Mouse (Mus musculus) heart, embryonic 13.5 days (tissue): ENCODE results near the gene Negr1. TPM values are rescaled to one million over a fixed set of nuclear protein-coding genes. Genes with fewer than 3 reads are reported as not detected.

Source experiments
- ATAC-seq: fragments of 200-750 bp; cut with Nextera tagmentation; 2 replicates; pipeline ENCODE4 v1.8.0; 2017; ENCODE audit warnings: moderate TSS enrichment; ENCODE audit not compliant: insufficient number of reproducible peaks, low FRiP score, low TSS enrichment; ENCODE audit errors: extremely low read depth
- H3K27ac ChIP-seq: fragments of 300-500 bp; sonication (generic); replicated peaks from 2 replicates; pipeline ENCODE4 v1.5.1; 2015; ENCODE audit warnings: moderate library complexity, mild to moderate bottlenecking, inconsistent platforms
- H3K27me3 ChIP-seq: fragments of 300-500 bp; sonication (generic); replicated peaks from 2 replicates; pipeline ENCODE4 v1.6.1; 2015; ENCODE audit warnings: mild to moderate bottlenecking, inconsistent platforms
- H3K36me3 ChIP-seq: fragments of 300-500 bp; sonication (generic); 2 replicates; pipeline ENCODE4 v1.6.1; 2015; ENCODE audit warnings: mild to moderate bottlenecking, inconsistent platforms
- H3K4me1 ChIP-seq: fragments of 300-500 bp; sonication (generic); 2 replicates; pipeline ENCODE4 v1.6.1; 2015; ENCODE audit warnings: inconsistent platforms
- H3K4me2 ChIP-seq: fragments of 300-500 bp; sonication (generic); 2 replicates; pipeline ENCODE4 v1.6.1; 2015; ENCODE audit warnings: inconsistent platforms, mild to moderate bottlenecking, moderate library complexity
- H3K4me3 ChIP-seq: fragments of 300-500 bp; sonication (generic); 2 replicates; pipeline ENCODE4 v1.5.1; 2015; ENCODE audit warnings: moderate library complexity, mild to moderate bottlenecking, inconsistent platforms
- H3K9ac ChIP-seq: fragments of 300-500 bp; sonication (generic); 2 replicates; pipeline ENCODE4 v1.6.1; 2015; ENCODE audit warnings: inconsistent platforms, mild to moderate bottlenecking, moderate library complexity
- H3K9me3 ChIP-seq: fragments of 300-500 bp; sonication (generic); 2 replicates; pipeline ENCODE4 v1.6.1; 2016; ENCODE audit warnings: inconsistent platforms
- WGBS: fragments of 180-500 bp; shearing (Covaris S2); methylation state at CpG from one replicate; pipeline ENCODE4 v1.1.7; 2015; ENCODE audit warnings: mixed read lengths; 5-methylcytosine and 5-hydroxymethylcytosine counted together
- polyA plus RNA-seq: library from polyadenylated mRNA; unstranded; fragments of >200 nt; fragmentation: Nextera tagmentation; extraction: Ambion mirVana; gene quantifications from 2 replicates; pipeline ENCODE4 v1.2.1, GENCODE M21; 2015

Negr1 gene
- 1.7 TPM in 2 replicates for polyA plus RNA-seq

- Histone ChIP-seq H3K36me3 (no peaks in the 10 kb centered on the region), H3K4me2 (peak within 1 kb of the TSS; percentile 96), H3K27ac (peak within 1 kb of the TSS; percentile 56), H3K27me3 (peaks cover 65% of the 10 kb centered on the region), H3K4me1 (peaks cover 18% of the 10 kb centered on the region), H3K4me3 (peak within 1 kb of the TSS; percentile 71), H3K9me3 (no peaks in the 10 kb centered on the region), H3K9ac (peak within 1 kb of the TSS; percentile 78)
- peak; percentile 58; the same call in 1 of the 2 replicates for ATAC-seq
- under 1% methylated on average over 75 of the region's 79 CpGs for WGBS
Observed at GRCm38 (mm10) chr3:156561524-156562423, at the start of gene Negr1. Gene Negr1 (plus strand): TSS chr3:156561794.

- H3K4me3 ChIP-seq = no peak overlapping the region
- ATAC-seq = no peak
Observed at GRCm38 (mm10) chr3:156526461-156526933, 35.1 kb upstream of the Negr1 start.

DNA sequence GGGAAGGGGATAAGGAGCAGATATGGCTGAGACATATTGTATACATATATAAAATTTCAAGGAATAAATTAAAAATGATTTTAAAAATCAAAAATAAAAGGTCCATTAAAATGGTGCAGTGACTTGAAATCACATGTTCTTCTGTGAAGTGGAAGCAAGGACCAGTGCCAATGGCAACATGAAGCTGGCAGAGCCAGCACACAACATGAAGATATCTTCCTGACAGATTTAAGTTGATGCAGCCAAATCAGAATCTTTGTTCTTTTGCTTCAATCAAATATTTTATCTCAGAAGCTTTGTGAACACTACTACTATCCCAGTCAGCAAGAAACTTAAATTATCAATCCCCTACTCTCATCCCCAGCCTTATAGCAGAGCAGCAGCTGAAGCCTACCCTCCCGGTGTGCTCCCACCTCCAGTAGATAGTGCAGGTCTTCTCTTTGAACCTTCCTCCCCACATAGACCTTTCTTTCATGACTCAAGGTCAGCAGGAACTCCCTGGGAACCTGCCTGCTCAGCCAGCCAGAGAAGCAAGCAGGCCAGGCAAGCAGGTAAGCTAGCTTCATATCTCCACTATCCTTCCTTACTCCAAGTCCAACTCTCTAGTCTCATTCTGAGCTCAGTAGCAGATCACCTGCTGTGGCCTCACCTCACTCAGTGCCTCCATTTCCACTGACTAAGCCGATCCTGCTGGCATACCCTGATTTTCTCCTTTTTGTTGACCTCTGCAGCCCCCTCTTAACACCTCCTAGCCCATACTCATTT is 34.2 kb upstream of the Negr1 start:
- Histone ChIP-seq H3K4me1 (no peaks in the 10 kb centered on the region), H3K9me3 (no peaks in the 10 kb centered on the region), H3K36me3 (no peaks in the 10 kb centered on the region), H3K4me3 (no peak overlapping the region), H3K27me3 (no peaks in the 10 kb centered on the region), H3K27ac (no peak overlapping the region), H3K9ac (no peak overlapping the region), H3K4me2 (no peak overlapping the region)
- no peak for ATAC-seq
- WGBS = 71% methylated on average over 2 of the region's 2 CpGs

More at GRCm38 (mm10) chr3:156526461-156526933, 35.1 kb upstream of the Negr1 start:
- no peaks in the 10 kb centered on the region for H3K4me1 ChIP-seq
- H3K27ac ChIP-seq = no peak overlapping the region
- whole genome bisulfite sequencing = 71% methylated on average over 8 of the region's 8 CpGs
- no peak overlapping the region for H3K4me2 ChIP-seq
- H3K27me3 ChIP-seq = no peaks in the 10 kb centered on the region
- H3K36me3 ChIP-seq = no peaks in the 10 kb centered on the region
- H3K9me3 ChIP-seq = no peaks in the 10 kb centered on the region
- no peak overlapping the region for H3K9ac ChIP-seq

- H3K27me3 ChIP-seq = peaks cover 60% of the 10 kb centered on the region
- peak overlapping the region; percentile 96 for H3K4me2 ChIP-seq
- H3K36me3 ChIP-seq = no peaks in the 10 kb centered on the region
- WGBS = 27% methylated on average over 8 of the region's 8 CpGs
- peak overlapping the region; percentile 71; the same call in 1 of the 2 replicates for H3K4me3 ChIP-seq
- no peak for ATAC-seq
- no peak overlapping the region for H3K9ac ChIP-seq
- H3K9me3 ChIP-seq = no peaks in the 10 kb centered on the region
- peaks cover 18% of the 10 kb centered on the region for H3K4me1 ChIP-seq
- H3K27ac ChIP-seq = no peak overlapping the region
Observed at GRCm38 (mm10) chr3:156559441-156559825, 2.2 kb upstream of the Negr1 start.

GRCm38 (mm10) chr3:156559826-156560471 is 1.6 kb upstream of the Negr1 start:
- peaks cover 64% of the 10 kb centered on the region for H3K27me3 ChIP-seq
- H3K4me1 ChIP-seq = peaks cover 18% of the 10 kb centered on the region
- H3K36me3 ChIP-seq = no peaks in the 10 kb centered on the region
- H3K9me3 ChIP-seq = no peaks in the 10 kb centered on the region
- WGBS = 8% methylated on average over 19 of the region's 19 CpGs
- H3K4me3 ChIP-seq = peak overlapping the region; percentile 71
- H3K27ac ChIP-seq = no peak overlapping the region
- no peak for ATAC-seq
- H3K9ac ChIP-seq = peak overlapping the region; percentile 76; the same call in 1 of the 2 replicates
- peak overlapping the region; percentile 96 for H3K4me2 ChIP-seq

GRCm38 (mm10) chr3:156560766-156561165 is 828 bp upstream of the Negr1 start:
- under 1% methylated on average over 27 of the region's 27 CpGs for WGBS
- H3K9ac ChIP-seq = peak overlapping the region; percentile 76
- H3K4me3 ChIP-seq = peak overlapping the region; percentile 71
- peaks cover 65% of the 10 kb centered on the region for H3K27me3 ChIP-seq
- no peaks in the 10 kb centered on the region for H3K9me3 ChIP-seq
- ATAC-seq = peak; percentile 56; the same call in 1 of the 2 replicates
- no peaks in the 10 kb centered on the region for H3K36me3 ChIP-seq
- peaks cover 18% of the 10 kb centered on the region for H3K4me1 ChIP-seq
- no peak overlapping the region for H3K27ac ChIP-seq
- H3K4me2 ChIP-seq = peak overlapping the region; percentile 96

DNA sequence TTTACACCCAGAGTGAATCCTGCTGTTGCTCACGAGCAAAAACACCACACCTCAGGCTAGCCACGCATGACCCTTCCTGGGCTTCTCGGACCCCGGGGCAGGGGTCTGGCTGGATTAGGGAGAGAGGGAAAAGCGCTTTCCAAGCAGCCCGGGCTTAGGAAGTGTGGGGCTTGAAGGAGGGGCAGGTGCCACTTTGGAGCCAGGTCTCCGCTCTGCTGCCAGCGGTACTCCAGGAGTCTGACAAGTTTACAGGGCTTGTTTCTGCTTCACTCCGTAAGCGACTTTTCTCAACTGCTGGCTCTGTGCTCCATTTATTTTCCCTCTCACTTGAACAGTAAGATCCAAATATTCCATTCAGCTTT is 811 bp downstream of the Negr1 start:
- H3K27ac ChIP-seq = no peak overlapping the region

DNA sequence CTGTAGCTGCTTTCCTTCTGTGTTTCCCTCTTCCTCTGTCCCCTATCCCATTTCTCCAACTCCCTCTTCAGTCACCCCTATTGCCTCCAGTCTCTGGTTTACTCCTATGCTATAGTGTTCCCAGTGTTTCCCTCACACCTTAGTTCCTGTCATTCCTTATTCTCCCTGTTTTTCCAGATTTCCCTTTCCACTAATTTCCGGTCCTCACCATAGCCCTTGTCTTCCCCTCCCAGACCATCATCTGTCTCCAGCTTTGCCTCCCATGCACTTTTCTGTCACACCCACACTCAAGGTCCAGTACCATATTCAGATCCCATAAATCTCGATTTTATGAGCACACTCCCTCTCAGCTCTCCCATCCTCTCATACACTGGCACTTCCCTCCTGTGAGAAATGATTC is 1.2 kb downstream of the Negr1 start:
- peak overlapping the region; percentile 71 for H3K4me3 ChIP-seq
- ATAC-seq = no peak
- no peak overlapping the region for H3K27ac ChIP-seq
- WGBS = 32% methylated on average over 2 of the region's 2 CpGs
- peak overlapping the region; percentile 78; the same call in 1 of the 2 replicates for H3K9ac ChIP-seq
- peaks cover 18% of the 10 kb centered on the region for H3K4me1 ChIP-seq
- peaks cover 59% of the 10 kb centered on the region for H3K27me3 ChIP-seq
- peak overlapping the region; percentile 96 for H3K4me2 ChIP-seq
- no peaks in the 10 kb centered on the region for H3K9me3 ChIP-seq
- no peaks in the 10 kb centered on the region for H3K36me3 ChIP-seq

More for the DNA sequence above, 811 bp downstream of the Negr1 start:
- H3K27me3 ChIP-seq = peaks cover 63% of the 10 kb centered on the region
- no peak for ATAC-seq
- WGBS = 3% methylated on average over 10 of the region's 10 CpGs
- peak overlapping the region; percentile 96 for H3K4me2 ChIP-seq
- no peaks in the 10 kb centered on the region for H3K9me3 ChIP-seq
- peak overlapping the region; percentile 78 for H3K9ac ChIP-seq
- H3K4me3 ChIP-seq = peak overlapping the region; percentile 71
- no peaks in the 10 kb centered on the region for H3K36me3 ChIP-seq
- H3K4me1 ChIP-seq = peaks cover 18% of the 10 kb centered on the region

- H3K36me3 ChIP-seq = no peaks in the 10 kb centered on the region
- H3K27ac ChIP-seq = no peak overlapping the region
- peaks cover 18% of the 10 kb centered on the region for H3K4me1 ChIP-seq
- 26% methylated on average over 3 of the region's 3 CpGs for WGBS
- no peak for ATAC-seq
- H3K9ac ChIP-seq = no peak overlapping the region
- H3K9me3 ChIP-seq = no peaks in the 10 kb centered on the region
- H3K4me3 ChIP-seq = peak overlapping the region; percentile 71
- peak overlapping the region; percentile 96 for H3K4me2 ChIP-seq
- H3K27me3 ChIP-seq = peaks cover 53% of the 10 kb centered on the region
Observed at GRCm38 (mm10) chr3:156563353-156563752, 1.8 kb downstream of the Negr1 start.

- Histone ChIP-seq H3K9me3 (0 out of 2 replicates have a peak, but pooled peaks cover 2% of the 10 kb centered on the region), H3K4me2 (no peak overlapping the region), H3K36me3 (no peaks in the 10 kb centered on the region), H3K27ac (no peak overlapping the region), H3K4me1 (no peaks in the 10 kb centered on the region), H3K9ac (no peak overlapping the region), H3K27me3 (no peaks in the 10 kb centered on the region), H3K4me3 (no peak overlapping the region)
- 15% methylated on average over 2 of the region's 2 CpGs for WGBS
- no peak for ATAC-seq
Observed at GRCm38 (mm10) chr3:156573465-156573864, 11.9 kb downstream of the Negr1 start.

GRCm38 (mm10) chr3:156576292-156576691 is 14.7 kb downstream of the Negr1 start:
- 68% methylated on average over 1 of the region's 1 CpGs for WGBS
- no peaks in the 10 kb centered on the region for H3K4me1 ChIP-seq
- no peak overlapping the region for H3K4me2 ChIP-seq
- no peaks in the 10 kb centered on the region for H3K36me3 ChIP-seq
- no peak overlapping the region for H3K4me3 ChIP-seq
- H3K27ac ChIP-seq = no peak overlapping the region
- no peak for ATAC-seq
- no peaks in the 10 kb centered on the region for H3K27me3 ChIP-seq
- no peak overlapping the region for H3K9ac ChIP-seq
- H3K9me3 ChIP-seq = 0 out of 2 replicates have a peak, but pooled peaks cover 2% of the 10 kb centered on the region
